Mouse (Mus musculus): ENCODE results near the gene Zfp652. TPM values are rescaled to one million over a fixed set of nuclear protein-coding genes. Genes with fewer than 3 reads are reported as not detected.

Gene Zfp652
- polyA plus RNA-seq, 1 experiment from 2014 or later = 11.9 TPM

- H3K27ac ChIP-seq (ENCODE audit: low read depth, low read length) = no peak overlapping the region
- no peak overlapping the region for H3K4me2 ChIP-seq (ENCODE audit: low read depth, low read length, severe bottlenecking)
- 73% methylated on average over 8 of the region's 8 CpGs for WGBS
- DNase-seq (ENCODE audit: low spot score) = no peak
- no peaks in the 10 kb centered on the region for H3K27me3 ChIP-seq (ENCODE audit: control insufficient read depth, insufficient read depth, low read length)
- H3K4me1 ChIP-seq (replicated peaks; ENCODE audit: control insufficient read depth, insufficient read depth, low read length) = peaks cover 7% of the 10 kb centered on the region
- H3K36me3 ChIP-seq (ENCODE audit: control insufficient read depth, insufficient read depth, low read length) = no peaks in the 10 kb centered on the region
- ATAC-seq (replicated peaks; ENCODE audit: low FRiP score) = no peak
- no peaks in the 10 kb centered on the region for H3K9me3 ChIP-seq (ENCODE audit: control insufficient read depth, low read length)
- no peak overlapping the region for H3K9ac ChIP-seq (ENCODE audit: low read length)
- H3K4me3 ChIP-seq (ENCODE audit: low read depth, low read length) = no peak overlapping the region
Measured at GRCm38 (mm10) chr11:95716136-95716535, 3.7 kb downstream of the Zfp652 start.

- Histone ChIP-seq H3K9ac (ENCODE audit: low read length) (no peak overlapping the region), H3K36me3 (ENCODE audit: control insufficient read depth, insufficient read depth, low read length) (no peaks in the 10 kb centered on the region), H3K9me3 (ENCODE audit: control insufficient read depth, low read length) (no peaks in the 10 kb centered on the region), H3K4me2 (ENCODE audit: low read depth, low read length, severe bottlenecking) (no peak overlapping the region), H3K27ac (ENCODE audit: low read depth, low read length) (no peak overlapping the region), H3K27me3 (ENCODE audit: control insufficient read depth, insufficient read depth, low read length) (no peaks in the 10 kb centered on the region), H3K4me3 (ENCODE audit: low read depth, low read length) (no peak overlapping the region), H3K4me1 (replicated peaks; ENCODE audit: control insufficient read depth, insufficient read depth, low read length) (peaks cover 1% of the 10 kb centered on the region)
- WGBS = 92% methylated on average over 3 of the region's 3 CpGs
- ATAC-seq (replicated peaks; ENCODE audit: low FRiP score) (no peak), DNase-seq (ENCODE audit: low spot score) (no peak)
Measured at GRCm38 (mm10) chr11:95719356-95719755, 6.9 kb downstream of the Zfp652 start.

DNA sequence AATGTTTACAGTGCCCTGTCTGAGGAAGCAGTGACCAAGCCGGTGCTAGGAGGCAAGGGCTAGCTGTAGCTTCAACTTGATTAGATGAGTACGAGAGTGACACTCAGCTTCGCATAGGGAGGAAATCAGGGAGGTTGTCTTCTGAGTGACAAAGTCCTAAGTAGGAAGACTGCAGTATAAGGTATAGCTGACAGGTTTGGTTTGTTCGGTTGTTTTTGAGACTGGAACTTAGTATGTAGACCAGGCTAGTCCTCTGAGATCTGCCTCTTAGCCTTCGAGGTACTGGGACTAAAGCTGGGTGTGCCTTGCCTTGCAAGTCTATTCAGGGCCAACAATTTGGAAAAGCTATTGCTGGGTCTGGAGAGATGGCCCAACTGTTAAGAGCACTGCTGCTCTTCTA lies 10.8 kb downstream of the Zfp652 start, which contains the start of gene B130006D01Rik:
B130006D01Rik (plus strand) TSS at position 301 of the 400 bp plus-strand sequence.
- DNase-seq (ENCODE audit: low spot score) (no peak), ATAC-seq (replicated peaks; ENCODE audit: low FRiP score) (no peak)
- no peak within 1 kb of the TSS for H3K4me2 ChIP-seq (ENCODE audit: low read depth, low read length, severe bottlenecking)
- H3K9ac ChIP-seq (ENCODE audit: low read length) = no peak within 1 kb of the TSS
- no peaks in the 10 kb centered on the region for H3K27me3 ChIP-seq (ENCODE audit: control insufficient read depth, insufficient read depth, low read length)
- no peak within 1 kb of the TSS for H3K4me3 ChIP-seq (ENCODE audit: low read depth, low read length)
- no peaks in the 10 kb centered on the region for H3K36me3 ChIP-seq (ENCODE audit: control insufficient read depth, insufficient read depth, low read length)
- WGBS = 95% methylated on average over 5 of the region's 5 CpGs
- H3K27ac ChIP-seq (ENCODE audit: low read depth, low read length) = no peak within 1 kb of the TSS
- no peaks in the 10 kb centered on the region for H3K4me1 ChIP-seq (replicated peaks; ENCODE audit: control insufficient read depth, insufficient read depth, low read length)
- no peaks in the 10 kb centered on the region for H3K9me3 ChIP-seq (ENCODE audit: control insufficient read depth, low read length)

GRCm38 (mm10) chr11:95724466-95724865 lies 12.0 kb downstream of the Zfp652 start:
- Histone ChIP-seq H3K27ac (ENCODE audit: low read depth, low read length) (no peak overlapping the region), H3K36me3 (ENCODE audit: control insufficient read depth, insufficient read depth, low read length) (no peaks in the 10 kb centered on the region), H3K4me2 (ENCODE audit: low read depth, low read length, severe bottlenecking) (no peak overlapping the region), H3K27me3 (ENCODE audit: control insufficient read depth, insufficient read depth, low read length) (no peaks in the 10 kb centered on the region), H3K4me1 (replicated peaks; ENCODE audit: control insufficient read depth, insufficient read depth, low read length) (no peaks in the 10 kb centered on the region), H3K9me3 (ENCODE audit: control insufficient read depth, low read length) (no peaks in the 10 kb centered on the region), H3K4me3 (ENCODE audit: low read depth, low read length) (no peak overlapping the region), H3K9ac (ENCODE audit: low read length) (no peak overlapping the region)
- 91% methylated on average over 4 of the region's 4 CpGs for WGBS
- no peak for DNase-seq (ENCODE audit: low spot score)
- ATAC-seq (replicated peaks; ENCODE audit: low FRiP score) = no peak

- no peak for DNase-seq (ENCODE audit: low spot score)
- H3K4me1 ChIP-seq (replicated peaks; ENCODE audit: control insufficient read depth, insufficient read depth, low read length) = no peaks in the 10 kb centered on the region
- H3K27me3 ChIP-seq (ENCODE audit: control insufficient read depth, insufficient read depth, low read length) = no peaks in the 10 kb centered on the region
- no peak overlapping the region for H3K4me3 ChIP-seq (ENCODE audit: low read depth, low read length)
- no peak for ATAC-seq (replicated peaks; ENCODE audit: low FRiP score)
- no peaks in the 10 kb centered on the region for H3K36me3 ChIP-seq (ENCODE audit: control insufficient read depth, insufficient read depth, low read length)
- no peak overlapping the region for H3K9ac ChIP-seq (ENCODE audit: low read length)
- WGBS = 84% methylated on average over 4 of the region's 4 CpGs
- H3K4me2 ChIP-seq (ENCODE audit: low read depth, low read length, severe bottlenecking) = no peak overlapping the region
- H3K27ac ChIP-seq (ENCODE audit: low read depth, low read length) = no peak overlapping the region
- no peaks in the 10 kb centered on the region for H3K9me3 ChIP-seq (ENCODE audit: control insufficient read depth, low read length)
Measured at GRCm38 (mm10) chr11:95726156-95726555, 13.7 kb downstream of the Zfp652 start.

GRCm38 (mm10) chr11:95727947-95728346 lies 15.5 kb downstream of the Zfp652 start:
- no peak overlapping the region for H3K9ac ChIP-seq (ENCODE audit: low read length)
- no peaks in the 10 kb centered on the region for H3K27me3 ChIP-seq (ENCODE audit: control insufficient read depth, insufficient read depth, low read length)
- H3K4me1 ChIP-seq (replicated peaks; ENCODE audit: control insufficient read depth, insufficient read depth, low read length) = no peaks in the 10 kb centered on the region
- no peak for ATAC-seq (replicated peaks; ENCODE audit: low FRiP score)
- DNase-seq (ENCODE audit: low spot score) = no peak
- H3K4me3 ChIP-seq (ENCODE audit: low read depth, low read length) = no peak overlapping the region
- H3K36me3 ChIP-seq (ENCODE audit: control insufficient read depth, insufficient read depth, low read length) = no peaks in the 10 kb centered on the region
- H3K9me3 ChIP-seq (ENCODE audit: control insufficient read depth, low read length) = no peaks in the 10 kb centered on the region
- no peak overlapping the region for H3K27ac ChIP-seq (ENCODE audit: low read depth, low read length)
- WGBS = 89% methylated on average over 5 of the region's 5 CpGs
- no peak overlapping the region for H3K4me2 ChIP-seq (ENCODE audit: low read depth, low read length, severe bottlenecking)

DNA sequence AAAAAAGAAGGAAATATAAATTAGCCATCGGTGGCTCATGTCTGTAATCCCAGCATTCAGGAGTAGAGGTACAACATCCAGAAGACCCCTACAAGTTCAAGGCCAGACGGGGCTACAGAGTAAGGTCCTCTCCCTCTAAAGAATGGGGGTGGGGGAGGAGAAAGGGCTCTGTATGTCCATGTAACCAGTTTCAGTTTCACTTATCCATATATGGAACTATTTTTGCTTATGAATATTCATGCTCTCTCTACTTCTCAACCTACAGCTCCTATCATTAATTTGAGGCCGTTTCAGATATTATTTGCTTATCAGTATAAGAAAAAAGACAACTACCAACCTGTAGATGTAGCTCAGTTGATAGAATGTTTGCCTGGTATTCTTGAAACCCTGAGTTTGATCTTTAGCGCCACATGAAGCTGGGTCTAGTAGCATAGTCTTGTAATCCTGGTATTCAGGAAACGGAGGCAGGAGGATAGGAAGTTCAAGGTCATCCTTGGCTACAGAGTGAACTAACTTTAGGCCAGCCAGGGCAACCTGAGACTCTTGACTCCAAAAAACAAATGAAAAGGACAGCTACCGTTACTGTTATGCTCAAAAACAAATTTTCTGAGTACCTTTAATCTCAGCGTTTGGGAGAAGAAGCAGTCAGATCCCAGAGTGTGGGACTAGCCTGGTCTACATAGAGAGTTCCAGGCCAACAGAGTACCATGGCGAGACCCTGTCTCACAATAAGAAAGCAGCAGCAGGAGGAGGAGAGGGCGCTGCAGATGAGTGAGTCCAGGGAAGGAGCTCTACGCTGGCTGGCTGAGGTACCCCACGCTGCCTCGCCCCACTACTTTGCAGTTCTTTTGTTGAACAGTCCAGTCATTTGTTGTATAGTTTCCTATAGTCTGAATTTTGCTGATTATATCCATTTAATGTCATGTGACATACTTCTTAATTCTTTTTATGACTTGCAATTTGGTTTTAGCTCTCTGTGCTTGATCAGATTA lies 16.7 kb downstream of the Zfp652 start:
- no peak for DNase-seq (ENCODE audit: low spot score)
- no peak overlapping the region for H3K27ac ChIP-seq (ENCODE audit: low read depth, low read length)
- 87% methylated on average over 12 of the region's 12 CpGs for WGBS

GRCm38 (mm10) chr11:95734485-95734884 lies 22.0 kb downstream of the Zfp652 start:
- ATAC-seq (replicated peaks; ENCODE audit: low FRiP score) = no peak
- Histone ChIP-seq H3K27me3 (ENCODE audit: control insufficient read depth, insufficient read depth, low read length) (no peaks in the 10 kb centered on the region), H3K27ac (ENCODE audit: low read depth, low read length) (no peak overlapping the region), H3K9me3 (ENCODE audit: control insufficient read depth, low read length) (no peaks in the 10 kb centered on the region), H3K4me2 (ENCODE audit: low read depth, low read length, severe bottlenecking) (no peak overlapping the region), H3K36me3 (ENCODE audit: control insufficient read depth, insufficient read depth, low read length) (no peaks in the 10 kb centered on the region), H3K4me1 (replicated peaks; ENCODE audit: control insufficient read depth, insufficient read depth, low read length) (no peaks in the 10 kb centered on the region), H3K4me3 (ENCODE audit: low read depth, low read length) (no peak overlapping the region), H3K9ac (ENCODE audit: low read length) (no peak overlapping the region)
- 93% methylated on average over 2 of the region's 2 CpGs for WGBS
- DNase-seq (ENCODE audit: low spot score) = no peak

More for the DNA sequence above, 16.7 kb downstream of the Zfp652 start:
- Histone ChIP-seq H3K4me2 (ENCODE audit: low read depth, low read length, severe bottlenecking) (no peak overlapping the region), H3K4me1 (replicated peaks; ENCODE audit: control insufficient read depth, insufficient read depth, low read length) (no peaks in the 10 kb centered on the region), H3K9ac (ENCODE audit: low read length) (no peak overlapping the region), H3K36me3 (ENCODE audit: control insufficient read depth, insufficient read depth, low read length) (no peaks in the 10 kb centered on the region), H3K9me3 (ENCODE audit: control insufficient read depth, low read length) (no peaks in the 10 kb centered on the region), H3K4me3 (ENCODE audit: low read depth, low read length) (no peak overlapping the region), H3K27me3 (ENCODE audit: control insufficient read depth, insufficient read depth, low read length) (no peaks in the 10 kb centered on the region)
- ATAC-seq (replicated peaks; ENCODE audit: low FRiP score) = no peak

GRCm38 (mm10) chr11:95737811-95738210 lies 25.3 kb downstream of the Zfp652 start:
- 95% methylated on average over 3 of the region's 3 CpGs for WGBS
- Histone ChIP-seq H3K4me3 (ENCODE audit: low read depth, low read length) (no peak overlapping the region), H3K9me3 (ENCODE audit: control insufficient read depth, low read length) (no peaks in the 10 kb centered on the region), H3K4me1 (replicated peaks; ENCODE audit: control insufficient read depth, insufficient read depth, low read length) (no peaks in the 10 kb centered on the region), H3K36me3 (ENCODE audit: control insufficient read depth, insufficient read depth, low read length) (no peaks in the 10 kb centered on the region), H3K9ac (ENCODE audit: low read length) (no peak overlapping the region), H3K27ac (ENCODE audit: low read depth, low read length) (no peak overlapping the region), H3K27me3 (ENCODE audit: control insufficient read depth, insufficient read depth, low read length) (no peaks in the 10 kb centered on the region), H3K4me2 (ENCODE audit: low read depth, low read length, severe bottlenecking) (no peak overlapping the region)
- DNase-seq (ENCODE audit: low spot score) = no peak
- no peak for ATAC-seq (replicated peaks; ENCODE audit: low FRiP score)

All from forebrain, embryonic 11.5 days (tissue).